Mouse (Mus musculus): ENCODE measurements around the gene Eif3i. TPM values are rescaled to one million over a fixed set of nuclear protein-coding genes. Genes with fewer than 3 reads are reported as not detected.

Gene Eif3i
- polyA plus RNA-seq (2012; rRNA removed), result 297 and 390 TPM in 2 replicates

- TF ChIP-seq POLR2A (IDR thresholded peaks at IDR 0.05; ENCODE audit: borderline replicate concordance, extremely low read depth, insufficient read depth, insufficient read length, poor library complexity, severe bottlenecking) (peak; percentile 44; the same call in 1 of the 2 replicates), CTCF (IDR thresholded peaks at IDR 0.05; ENCODE audit: borderline replicate concordance, extremely low read depth, insufficient read depth, insufficient read length) (no peak)
- peak; percentile 93 for DNase-seq (ENCODE audit: low read depth)
These were observed at the start of gene Eif3i, which contains the start of gene Tmem234 for GRCm38 (mm10) chr4:129600233-129601158. Gene Eif3i, minus strand, starts transcription at chr4:129600648. Gene Tmem234, plus strand, starts transcription at chr4:129600668.

- no peak for DNase-seq (ENCODE audit: low read depth)
- TF ChIP-seq CTCF (IDR thresholded peaks at IDR 0.05; ENCODE audit: borderline replicate concordance, extremely low read depth, insufficient read depth, insufficient read length), result no peak
- no peak for TF ChIP-seq POLR2A (IDR thresholded peaks at IDR 0.05; ENCODE audit: borderline replicate concordance, extremely low read depth, insufficient read depth, insufficient read length, poor library complexity, severe bottlenecking)
These were observed 48.2 kb upstream of the Eif3i start for GRCm38 (mm10) chr4:129648656-129649055.

- DNase-seq (ENCODE audit: low read depth), result no peak
- TF ChIP-seq POLR2A (IDR thresholded peaks at IDR 0.05; ENCODE audit: borderline replicate concordance, extremely low read depth, insufficient read depth, insufficient read length, poor library complexity, severe bottlenecking) (no peak), CTCF (IDR thresholded peaks at IDR 0.05; ENCODE audit: borderline replicate concordance, extremely low read depth, insufficient read depth, insufficient read length) (no peak)
These were observed 44.8 kb upstream of the Eif3i start for GRCm38 (mm10) chr4:129645204-129645603.

- TF ChIP-seq POLR2A (IDR thresholded peaks at IDR 0.05; ENCODE audit: borderline replicate concordance, extremely low read depth, insufficient read depth, insufficient read length, poor library complexity, severe bottlenecking), result no peak
- TF ChIP-seq CTCF (IDR thresholded peaks at IDR 0.05; ENCODE audit: borderline replicate concordance, extremely low read depth, insufficient read depth, insufficient read length), result no peak
- DNase-seq (ENCODE audit: low read depth), result peak; percentile 58
These were observed 41.3 kb upstream of the Eif3i start for GRCm38 (mm10) chr4:129641756-129642155.

GRCm38 (mm10) chr4:129640638-129641467 lies 40.4 kb upstream of the Eif3i start, which contains the start of gene Txlna:
Gene Txlna, minus strand, starts transcription at chr4:129641065.
- DNase-seq (ENCODE audit: low read depth), result peak; percentile 100
- TF ChIP-seq POLR2A (IDR thresholded peaks at IDR 0.05; ENCODE audit: borderline replicate concordance, extremely low read depth, insufficient read depth, insufficient read length, poor library complexity, severe bottlenecking) (no peak; the same call in 1 of the 2 replicates), CTCF (IDR thresholded peaks at IDR 0.05; ENCODE audit: borderline replicate concordance, extremely low read depth, insufficient read depth, insufficient read length) (no peak)

GRCm38 (mm10) chr4:129640101-129640637 lies 39.7 kb upstream of the Eif3i start:
- TF ChIP-seq POLR2A (IDR thresholded peaks at IDR 0.05; ENCODE audit: borderline replicate concordance, extremely low read depth, insufficient read depth, insufficient read length, poor library complexity, severe bottlenecking), result no peak
- no peak for TF ChIP-seq CTCF (IDR thresholded peaks at IDR 0.05; ENCODE audit: borderline replicate concordance, extremely low read depth, insufficient read depth, insufficient read length)
- no peak for DNase-seq (ENCODE audit: low read depth)

- TF ChIP-seq CTCF (IDR thresholded peaks at IDR 0.05; ENCODE audit: borderline replicate concordance, extremely low read depth, insufficient read depth, insufficient read length), result no peak
- DNase-seq (ENCODE audit: low read depth), result no peak
These were observed 38.8 kb upstream of the Eif3i start for GRCm38 (mm10) chr4:129639221-129639620.

GRCm38 (mm10) chr4:129633852-129634251 lies 33.4 kb upstream of the Eif3i start:
- DNase-seq (ENCODE audit: low read depth), result no peak
- TF ChIP-seq CTCF (IDR thresholded peaks at IDR 0.05; ENCODE audit: borderline replicate concordance, extremely low read depth, insufficient read depth, insufficient read length) (no peak), POLR2A (IDR thresholded peaks at IDR 0.05; ENCODE audit: borderline replicate concordance, extremely low read depth, insufficient read depth, insufficient read length, poor library complexity, severe bottlenecking) (no peak)

GRCm38 (mm10) chr4:129631867-129632266 lies 31.4 kb upstream of the Eif3i start:
- no peak for TF ChIP-seq POLR2A (IDR thresholded peaks at IDR 0.05; ENCODE audit: borderline replicate concordance, extremely low read depth, insufficient read depth, insufficient read length, poor library complexity, severe bottlenecking)
- TF ChIP-seq CTCF (IDR thresholded peaks at IDR 0.05; ENCODE audit: borderline replicate concordance, extremely low read depth, insufficient read depth, insufficient read length), result no peak
- DNase-seq (ENCODE audit: low read depth), result no peak

- TF ChIP-seq POLR2A (IDR thresholded peaks at IDR 0.05; ENCODE audit: borderline replicate concordance, extremely low read depth, insufficient read depth, insufficient read length, poor library complexity, severe bottlenecking) (no peak), CTCF (IDR thresholded peaks at IDR 0.05; ENCODE audit: borderline replicate concordance, extremely low read depth, insufficient read depth, insufficient read length) (no peak)
- DNase-seq (ENCODE audit: low read depth), result peak; percentile 42
These were observed 30.5 kb upstream of the Eif3i start for GRCm38 (mm10) chr4:129630944-129631343.

GRCm38 (mm10) chr4:129626035-129626434 lies 25.6 kb upstream of the Eif3i start:
- no peak for DNase-seq (ENCODE audit: low read depth)
- TF ChIP-seq CTCF (IDR thresholded peaks at IDR 0.05; ENCODE audit: borderline replicate concordance, extremely low read depth, insufficient read depth, insufficient read length), result no peak
- TF ChIP-seq POLR2A (IDR thresholded peaks at IDR 0.05; ENCODE audit: borderline replicate concordance, extremely low read depth, insufficient read depth, insufficient read length, poor library complexity, severe bottlenecking), result no peak

Data from brain, embryonic 14.5 days (tissue).